Mouse (Mus musculus): ENCODE data around the gene Napa. TPM values are rescaled to one million over a fixed set of nuclear protein-coding genes. Genes with fewer than 3 reads are reported as not detected.

Gene Napa
- polyA plus RNA-seq, 1 experiment from 2014 or later: 168 TPM

Other genes with a start within 250 kb of the Napa start
- gene Crx, start 218.5 kb upstream of the Napa start, polyA plus RNA-seq (2014; fragmentation: Nextera tagmentation; extraction: Ambion mirVana): not detected in 2 replicates
- gene Crxos, start 215.8 kb upstream of the Napa start, polyA plus RNA-seq (2014; fragmentation: Nextera tagmentation; extraction: Ambion mirVana): not detected in 2 replicates
- 726 and 772 TPM in 2 replicates for gene Selenow, start 176.1 kb upstream of the Napa start, polyA plus RNA-seq (2014; fragmentation: Nextera tagmentation; extraction: Ambion mirVana)
- gene Nop53, start 152.4 kb upstream of the Napa start, polyA plus RNA-seq (2014; fragmentation: Nextera tagmentation; extraction: Ambion mirVana): 130 and 137 TPM in 2 replicates
- gene Ehd2, start 130.9 kb upstream of the Napa start, polyA plus RNA-seq (2014; fragmentation: Nextera tagmentation; extraction: Ambion mirVana): 16.3 and 23.4 TPM in 2 replicates
- gene Bicra, start 50.5 kb upstream of the Napa start, polyA plus RNA-seq (2014; fragmentation: Nextera tagmentation; extraction: Ambion mirVana): 4.9 and 5.7 TPM in 2 replicates
- not detected in 2 replicates for gene Zfp541, start 36.6 kb upstream of the Napa start, polyA plus RNA-seq (2014; fragmentation: Nextera tagmentation; extraction: Ambion mirVana)
- 26.4 and 29.5 TPM in 2 replicates for gene Kptn, start 21.4 kb downstream of the Napa start, polyA plus RNA-seq (2014; fragmentation: Nextera tagmentation; extraction: Ambion mirVana)
- 0.11 and 0.17 TPM in 2 replicates for gene Slc8a2, start 31.4 kb downstream of the Napa start, polyA plus RNA-seq (2014; fragmentation: Nextera tagmentation; extraction: Ambion mirVana)
- gene Meis3, start 76.6 kb downstream of the Napa start, polyA plus RNA-seq (2014; fragmentation: Nextera tagmentation; extraction: Ambion mirVana): 19.7 and 22.8 TPM in 2 replicates
- 7.4 and 7.8 TPM in 2 replicates for gene Dhx34, start 123.6 kb downstream of the Napa start, polyA plus RNA-seq (2014; fragmentation: Nextera tagmentation; extraction: Ambion mirVana)
- 0.21 and 0.34 TPM in 2 replicates for gene C5ar2, start 145.7 kb downstream of the Napa start, polyA plus RNA-seq (2014; fragmentation: Nextera tagmentation; extraction: Ambion mirVana)
- 0.74 and 1.5 TPM in 2 replicates for gene C5ar1, start 161.1 kb downstream of the Napa start, polyA plus RNA-seq (2014; fragmentation: Nextera tagmentation; extraction: Ambion mirVana)
- 6.6 and 6.7 TPM in 2 replicates for gene Inafm1, start 175.2 kb downstream of the Napa start, polyA plus RNA-seq (2014; fragmentation: Nextera tagmentation; extraction: Ambion mirVana)
- 11.3 and 16.4 TPM in 2 replicates for gene Ccdc9, start 188.3 kb downstream of the Napa start, polyA plus RNA-seq (2014; fragmentation: Nextera tagmentation; extraction: Ambion mirVana)
- gene Bbc3, start 209.9 kb downstream of the Napa start, polyA plus RNA-seq (2014; fragmentation: Nextera tagmentation; extraction: Ambion mirVana): 3.7 and 6.0 TPM in 2 replicates

Measured in heart, embryonic 11.5 days (tissue).